Mouse (Mus musculus): ENCODE measurements at regions not wholly inside any gene's neighbourhood (a gene's known extent, or its start where the extent isn't known, plus 50 kb on each side); places are given as distances from the start of the nearest gene placed in this dataset.

DNA sequence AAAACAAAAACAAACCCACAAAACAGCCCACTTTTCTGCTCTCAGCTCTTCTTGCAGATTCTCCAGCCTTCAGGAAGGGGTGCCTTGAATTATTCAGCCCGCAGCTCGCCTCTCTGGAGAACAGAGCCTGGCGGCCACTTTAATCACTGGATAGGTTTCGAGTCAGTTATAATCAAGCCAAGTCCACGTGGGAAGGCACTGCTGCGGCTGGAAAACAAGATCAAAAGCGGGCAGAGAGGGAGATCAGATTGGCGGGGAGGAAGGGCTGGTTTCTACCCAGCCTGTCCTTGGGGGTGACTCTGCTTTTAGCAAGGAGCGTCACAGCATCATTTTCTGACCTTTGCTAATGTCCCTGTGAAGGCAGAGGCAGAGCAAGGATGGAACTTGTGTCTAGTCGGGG is 86.7 kb upstream of the Zc3h12a start:
- Histone ChIP-seq H3K36me3 (ENCODE audit: control insufficient read depth, insufficient read depth, low read length, poor library complexity, severe bottlenecking) (no peaks in the 10 kb centered on the region), H3K27me3 (ENCODE audit: control insufficient read depth, insufficient read depth, low read length, poor library complexity, severe bottlenecking) (no peaks in the 10 kb centered on the region)
- no peak for DNase-seq (ENCODE audit: low read depth, low spot score)

DNA sequence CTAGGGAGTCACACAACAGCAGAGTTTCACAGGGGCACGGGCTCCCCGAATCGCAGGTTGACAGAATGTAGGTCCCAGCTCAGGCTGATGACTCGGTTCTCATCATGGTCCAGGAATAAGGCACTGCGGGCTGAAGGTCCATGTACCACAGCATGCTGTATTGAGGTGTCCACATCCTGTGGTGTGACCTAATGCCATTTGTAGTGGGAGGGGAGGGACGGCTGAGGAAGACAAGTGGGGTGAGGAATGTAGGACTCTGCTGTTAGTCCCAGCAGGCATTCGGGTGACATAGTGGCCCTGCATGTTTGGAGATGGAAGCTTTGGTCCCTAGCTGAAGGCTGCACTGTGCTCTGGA is 84.5 kb upstream of the Zc3h12a start:
- Histone ChIP-seq H3K36me3 (ENCODE audit: control insufficient read depth, insufficient read depth, low read length, poor library complexity, severe bottlenecking) (no peaks in the 10 kb centered on the region), H3K27me3 (ENCODE audit: control insufficient read depth, insufficient read depth, low read length, poor library complexity, severe bottlenecking) (no peaks in the 10 kb centered on the region)
- no peak for DNase-seq (ENCODE audit: low read depth, low spot score)

DNA sequence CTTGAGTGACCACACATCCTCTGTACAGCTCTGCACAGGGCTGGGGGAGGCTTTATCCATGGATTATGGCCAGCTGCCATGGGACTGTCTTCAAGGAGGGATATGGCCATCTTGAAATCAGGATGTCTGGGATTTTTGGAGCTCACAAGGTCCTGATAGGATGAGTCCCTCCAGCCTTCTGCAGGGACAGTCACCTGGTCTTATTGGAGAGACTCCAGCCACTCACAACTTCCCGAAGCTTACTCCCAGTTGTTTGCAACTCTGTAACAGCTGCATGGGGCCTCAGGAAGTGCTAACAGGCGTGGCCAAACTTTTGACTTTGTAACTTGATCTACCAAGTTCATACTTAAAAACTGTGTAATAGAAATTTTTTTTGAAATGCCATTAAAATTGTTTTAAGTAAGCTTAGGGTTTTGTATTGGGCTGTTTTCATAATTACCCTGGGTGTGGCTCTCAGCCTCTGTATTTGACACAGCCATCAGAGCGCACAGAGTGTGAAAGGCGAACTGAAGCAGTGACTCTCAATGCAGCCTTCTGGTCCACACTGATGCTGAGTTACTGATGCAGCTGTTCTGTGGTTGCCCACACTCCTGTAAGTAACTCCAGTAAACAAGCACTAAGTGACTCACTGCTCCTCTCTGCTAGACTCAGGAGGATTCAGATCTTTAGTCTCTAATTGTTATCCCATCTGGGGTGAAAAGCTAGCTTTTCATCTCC is 84.0 kb upstream of the Zc3h12a start:
- no peaks in the 10 kb centered on the region for H3K36me3 ChIP-seq (ENCODE audit: control insufficient read depth, insufficient read depth, low read length, poor library complexity, severe bottlenecking)
- DNase-seq (ENCODE audit: low read depth, low spot score), result no peak
- H3K27me3 ChIP-seq (ENCODE audit: control insufficient read depth, insufficient read depth, low read length, poor library complexity, severe bottlenecking), result no peaks in the 10 kb centered on the region

DNA sequence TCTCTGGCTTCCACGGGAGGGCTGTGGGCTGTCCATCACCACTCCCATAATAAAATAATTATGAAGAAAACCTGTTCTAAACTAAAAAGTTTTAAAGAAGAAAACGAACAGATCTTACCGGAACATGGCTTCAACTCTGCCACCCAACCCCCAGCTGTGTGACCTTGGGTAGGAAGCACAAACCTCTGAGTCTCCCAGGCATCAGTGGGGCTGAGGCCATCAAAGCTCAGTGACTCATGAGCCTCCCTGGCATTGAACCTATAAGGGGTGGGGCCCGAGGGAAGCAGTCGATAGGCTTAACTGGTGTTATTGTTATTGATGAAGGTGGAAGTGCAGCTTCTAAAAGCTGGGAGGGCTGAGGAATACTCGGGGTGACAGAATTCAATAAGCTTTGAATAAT is 83.1 kb upstream of the Zc3h12a start:
- Histone ChIP-seq H3K36me3 (ENCODE audit: control insufficient read depth, insufficient read depth, low read length, poor library complexity, severe bottlenecking) (no peaks in the 10 kb centered on the region), H3K27me3 (ENCODE audit: control insufficient read depth, insufficient read depth, low read length, poor library complexity, severe bottlenecking) (no peaks in the 10 kb centered on the region)
- DNase-seq (ENCODE audit: low read depth, low spot score), result no peak

DNA sequence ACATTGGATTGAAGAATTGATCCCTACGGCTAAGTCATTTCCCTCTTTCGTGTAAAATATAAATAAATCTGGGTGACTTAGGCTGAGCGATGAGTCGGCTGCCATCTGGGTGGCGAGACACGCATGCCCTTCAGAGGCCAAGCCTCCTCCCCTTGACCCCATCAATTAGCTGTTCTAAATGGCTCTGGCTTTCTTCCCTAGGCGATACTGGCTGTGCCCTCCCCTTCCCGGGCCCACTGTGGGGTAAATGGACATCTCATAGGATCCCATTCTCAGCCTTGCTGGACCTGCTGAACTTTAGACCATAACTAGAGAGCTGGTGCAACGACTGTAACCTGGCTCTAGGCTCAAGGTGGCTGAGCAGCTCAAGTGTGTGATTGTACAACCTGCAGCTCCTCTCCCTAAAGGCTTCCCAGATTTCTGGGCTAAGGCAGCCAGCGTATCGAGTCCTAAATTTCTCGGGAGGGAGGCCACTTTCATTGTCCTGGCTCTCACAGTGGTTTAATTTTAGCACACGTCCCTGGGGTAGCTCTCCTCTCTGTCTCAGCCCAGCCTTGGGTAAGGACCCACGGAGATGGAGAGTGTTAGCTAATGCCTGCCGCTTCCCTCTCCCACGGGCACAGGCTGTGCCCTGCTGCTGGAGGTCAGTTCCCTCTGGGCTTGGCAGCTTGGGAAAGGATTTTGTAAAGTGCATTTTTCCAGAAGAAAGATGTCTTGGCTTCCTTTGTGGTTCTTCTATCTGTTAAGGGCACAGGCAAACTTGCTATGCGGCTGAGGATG is 80.7 kb upstream of the Zc3h12a start:
- no peaks in the 10 kb centered on the region for H3K36me3 ChIP-seq (ENCODE audit: control insufficient read depth, insufficient read depth, low read length, poor library complexity, severe bottlenecking)
- H3K27me3 ChIP-seq (ENCODE audit: control insufficient read depth, insufficient read depth, low read length, poor library complexity, severe bottlenecking), result no peaks in the 10 kb centered on the region
- DNase-seq (ENCODE audit: low read depth, low spot score), result no peak

DNA sequence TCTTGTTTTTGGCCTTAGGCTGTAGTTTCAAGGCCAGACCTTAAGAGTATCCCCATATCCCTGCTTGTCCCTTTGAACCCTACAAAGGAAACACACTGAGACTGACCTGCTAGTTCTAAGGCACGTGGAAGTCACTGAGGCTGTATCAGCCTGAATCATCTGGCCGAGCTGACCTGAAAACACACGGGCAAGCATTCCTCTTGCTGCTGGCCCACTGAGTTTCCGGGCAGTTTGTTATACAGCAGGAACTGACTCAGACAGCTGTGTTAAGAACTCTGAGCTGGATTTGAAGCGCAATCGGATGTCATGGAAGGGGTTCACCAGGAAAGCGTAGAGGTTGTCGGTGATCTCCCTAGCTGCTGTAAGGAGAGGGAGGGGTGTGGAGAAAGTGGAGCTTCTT is 75.9 kb upstream of the Zc3h12a start:
- H3K36me3 ChIP-seq (ENCODE audit: control insufficient read depth, insufficient read depth, low read length, poor library complexity, severe bottlenecking), result no peaks in the 10 kb centered on the region
- no peaks in the 10 kb centered on the region for H3K27me3 ChIP-seq (ENCODE audit: control insufficient read depth, insufficient read depth, low read length, poor library complexity, severe bottlenecking)
- DNase-seq (ENCODE audit: low read depth, low spot score), result no peak

DNA sequence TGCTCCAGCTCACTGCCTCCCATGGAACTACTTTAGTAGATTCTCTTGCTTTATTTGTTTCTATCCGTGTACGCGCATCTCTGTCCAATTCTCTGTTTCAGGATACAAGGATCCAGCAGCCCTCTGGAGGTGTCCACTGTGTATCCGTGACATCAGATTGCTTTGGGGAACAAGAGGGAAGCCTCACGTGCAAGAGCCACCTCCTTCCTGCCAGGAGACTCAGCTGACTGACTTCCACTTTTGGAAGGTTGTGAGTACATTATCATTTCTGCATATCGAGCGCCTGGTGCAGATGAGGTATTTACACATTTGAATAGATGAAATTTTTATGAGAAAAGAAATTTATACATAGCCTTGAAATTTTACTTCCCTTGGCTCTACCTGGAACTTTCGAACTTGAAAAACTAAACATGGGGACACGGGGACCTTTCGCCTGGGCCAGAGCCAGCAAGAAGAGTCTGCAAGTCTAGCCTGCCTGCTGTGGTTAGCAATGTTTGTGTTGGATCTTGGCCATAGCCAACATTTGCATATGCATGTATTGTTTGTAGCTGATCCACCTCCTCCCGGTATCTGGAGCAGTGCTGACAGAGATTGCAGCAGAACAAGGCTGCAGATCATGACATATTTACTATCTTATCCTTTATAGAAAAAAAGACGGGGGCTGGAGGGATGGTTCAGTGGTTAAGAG is 74.1 kb upstream of the Zc3h12a start:
- Histone ChIP-seq H3K36me3 (ENCODE audit: control insufficient read depth, insufficient read depth, low read length, poor library complexity, severe bottlenecking) (no peaks in the 10 kb centered on the region), H3K27me3 (ENCODE audit: control insufficient read depth, insufficient read depth, low read length, poor library complexity, severe bottlenecking) (no peaks in the 10 kb centered on the region)
- no peak for DNase-seq (ENCODE audit: low read depth, low spot score)

DNA sequence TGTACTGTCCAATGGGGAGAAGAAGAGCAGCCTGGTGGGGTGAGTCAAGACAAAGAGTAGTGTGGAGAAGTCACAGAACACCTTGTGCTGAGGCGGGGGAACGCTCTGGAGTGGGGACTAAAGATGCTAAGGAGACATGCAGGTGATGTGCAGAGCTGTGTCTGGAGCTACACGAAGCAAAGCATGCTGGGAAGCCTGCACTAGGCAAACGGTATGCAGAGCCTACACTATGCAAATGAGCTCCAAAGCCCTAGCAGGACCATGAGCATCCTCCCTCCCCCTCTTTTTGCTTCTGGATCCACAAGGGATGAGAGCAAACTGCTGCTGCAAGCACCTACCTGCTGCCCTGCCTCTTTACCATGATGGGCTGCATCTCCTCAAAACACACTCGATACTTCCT is 73.1 kb upstream of the Zc3h12a start:
- no peak for DNase-seq (ENCODE audit: low read depth, low spot score)
- Histone ChIP-seq H3K36me3 (ENCODE audit: control insufficient read depth, insufficient read depth, low read length, poor library complexity, severe bottlenecking) (no peaks in the 10 kb centered on the region), H3K27me3 (ENCODE audit: control insufficient read depth, insufficient read depth, low read length, poor library complexity, severe bottlenecking) (no peaks in the 10 kb centered on the region)

DNA sequence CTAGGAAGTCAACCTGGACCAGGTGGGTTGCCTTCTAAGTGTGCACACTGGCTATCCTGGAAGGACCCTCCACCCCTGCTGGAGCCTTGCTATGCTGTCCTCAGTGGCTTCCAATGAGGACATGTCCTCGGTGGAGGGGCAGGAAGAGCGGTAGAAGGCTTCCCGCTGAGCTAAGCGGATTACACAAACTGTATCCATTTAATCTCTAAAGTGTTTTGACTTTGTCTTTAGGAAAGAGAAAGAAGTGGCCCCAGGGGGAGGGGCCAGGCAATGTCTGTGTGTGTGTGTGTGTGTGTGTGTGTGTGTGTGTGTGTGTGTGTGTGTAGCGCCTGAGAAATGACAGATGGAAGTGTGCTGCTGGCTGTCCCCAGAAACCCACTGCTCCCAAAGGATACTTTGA is 71.6 kb upstream of the Zc3h12a start:
- no peak for DNase-seq (ENCODE audit: low read depth, low spot score)
- no peaks in the 10 kb centered on the region for H3K36me3 ChIP-seq (ENCODE audit: control insufficient read depth, insufficient read depth, low read length, poor library complexity, severe bottlenecking)
- H3K27me3 ChIP-seq (ENCODE audit: control insufficient read depth, insufficient read depth, low read length, poor library complexity, severe bottlenecking), result no peaks in the 10 kb centered on the region

DNA sequence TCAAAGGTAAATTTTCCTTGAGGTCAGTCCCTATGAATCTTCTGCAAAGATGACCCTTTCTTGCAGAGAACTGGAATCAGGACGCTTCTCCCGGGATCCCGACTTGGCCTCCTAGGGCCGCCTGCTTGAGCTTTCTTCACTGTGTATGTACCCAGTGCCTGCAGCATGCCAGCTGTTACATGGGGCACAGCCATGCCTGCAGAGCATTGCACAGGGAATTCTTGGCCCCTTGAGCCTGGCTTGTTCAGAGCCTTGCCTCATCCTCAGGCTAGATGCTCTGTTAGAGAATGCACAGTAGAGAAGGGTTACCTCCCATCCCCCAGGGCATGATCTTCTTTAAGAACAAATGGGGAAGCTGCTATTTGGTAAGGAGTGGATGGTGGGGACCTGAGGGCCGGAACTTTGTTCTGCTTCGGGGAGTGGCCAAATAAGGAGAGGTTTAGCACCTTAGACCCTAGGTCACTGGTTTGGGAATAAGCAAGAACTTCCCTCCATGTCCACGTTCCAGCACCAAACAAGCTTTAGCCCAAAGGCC is 68.3 kb upstream of the Zc3h12a start:
- DNase-seq (ENCODE audit: low read depth, low spot score), result no peak
- Histone ChIP-seq H3K27me3 (ENCODE audit: control insufficient read depth, insufficient read depth, low read length, poor library complexity, severe bottlenecking) (no peaks in the 10 kb centered on the region), H3K36me3 (ENCODE audit: control insufficient read depth, insufficient read depth, low read length, poor library complexity, severe bottlenecking) (no peaks in the 10 kb centered on the region)

DNA sequence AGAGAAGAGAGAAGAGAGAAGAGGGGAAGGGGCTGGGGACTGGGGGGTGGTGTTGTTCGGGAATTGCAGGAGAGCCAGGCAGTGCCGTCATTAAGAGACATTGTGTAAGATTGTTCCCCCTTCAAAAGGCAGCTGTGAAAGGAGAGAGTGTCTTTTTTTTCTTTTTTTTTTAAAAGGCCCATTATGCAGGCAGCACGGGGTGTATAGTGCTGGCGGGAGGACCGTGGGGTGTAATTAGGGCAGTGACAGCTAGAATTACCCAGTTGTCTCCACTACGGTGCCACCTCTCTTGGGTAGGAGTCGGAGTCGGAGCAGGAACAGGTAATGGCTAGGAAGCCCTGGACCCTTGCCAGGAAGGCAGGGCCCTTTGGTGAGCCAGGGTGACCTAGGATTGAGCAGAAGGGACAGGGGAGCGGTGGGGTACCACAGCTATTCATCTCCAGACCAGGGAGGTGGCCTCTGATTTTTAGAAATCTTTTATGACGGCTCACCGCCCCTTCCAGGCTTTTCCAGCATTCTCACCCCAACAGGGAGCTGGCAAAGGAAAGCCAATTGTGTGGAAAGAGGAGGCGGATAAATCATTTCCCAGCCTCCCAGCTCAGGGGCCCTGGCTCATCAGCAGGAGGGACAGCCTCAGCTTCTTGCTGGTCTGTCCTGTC is 67.2 kb upstream of the Zc3h12a start:
- Histone ChIP-seq H3K36me3 (ENCODE audit: control insufficient read depth, insufficient read depth, low read length, poor library complexity, severe bottlenecking) (no peaks in the 10 kb centered on the region), H3K27me3 (ENCODE audit: control insufficient read depth, insufficient read depth, low read length, poor library complexity, severe bottlenecking) (no peaks in the 10 kb centered on the region)
- no peak for DNase-seq (ENCODE audit: low read depth, low spot score)

DNA sequence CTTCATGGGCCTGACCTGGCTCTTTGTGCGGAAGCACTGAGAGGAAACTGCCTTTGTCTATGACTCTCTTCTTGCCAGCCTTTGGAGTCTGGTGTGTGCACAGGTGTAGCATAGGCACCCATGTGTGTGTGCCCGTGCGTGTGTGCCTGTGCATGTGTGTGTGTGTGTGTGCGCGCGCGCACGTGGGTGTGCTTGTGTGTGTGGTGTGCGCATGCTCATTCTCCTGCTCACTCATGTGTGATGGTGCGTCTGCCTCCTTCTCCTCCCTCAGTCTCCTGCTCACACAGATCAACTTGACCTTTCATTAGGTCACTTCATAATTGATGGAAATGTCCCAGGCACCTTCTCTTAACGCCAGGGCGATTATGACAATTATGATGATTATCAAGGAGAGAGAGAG is 66.7 kb upstream of the Zc3h12a start:
- H3K27me3 ChIP-seq (ENCODE audit: control insufficient read depth, insufficient read depth, low read length, poor library complexity, severe bottlenecking), result no peaks in the 10 kb centered on the region
- no peak for DNase-seq (ENCODE audit: low read depth, low spot score)
- H3K36me3 ChIP-seq (ENCODE audit: control insufficient read depth, insufficient read depth, low read length, poor library complexity, severe bottlenecking), result no peaks in the 10 kb centered on the region

DNA sequence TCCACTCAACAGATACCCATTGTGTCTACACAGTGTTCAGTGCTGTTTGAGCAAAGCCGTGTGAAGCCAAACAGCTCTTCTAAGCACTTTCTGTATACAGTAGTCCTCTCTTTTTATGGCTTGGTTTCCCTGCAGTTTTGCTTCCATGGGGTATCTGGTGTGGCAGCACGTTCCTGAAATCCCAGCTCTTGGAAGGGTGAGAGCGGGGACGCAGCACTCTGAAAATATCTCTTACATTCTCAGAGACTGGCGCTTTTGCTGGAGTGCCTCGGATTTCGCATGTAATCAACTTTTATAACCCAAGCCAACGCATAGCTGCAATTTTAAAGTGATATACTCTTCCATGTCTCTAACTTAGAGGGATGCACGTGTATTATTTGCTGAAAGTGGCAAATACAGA is 64.0 kb upstream of the Zc3h12a start:
- no peak for DNase-seq (ENCODE audit: low read depth, low spot score)
- Histone ChIP-seq H3K27me3 (ENCODE audit: control insufficient read depth, insufficient read depth, low read length, poor library complexity, severe bottlenecking) (no peaks in the 10 kb centered on the region), H3K36me3 (ENCODE audit: control insufficient read depth, insufficient read depth, low read length, poor library complexity, severe bottlenecking) (no peaks in the 10 kb centered on the region)

DNA sequence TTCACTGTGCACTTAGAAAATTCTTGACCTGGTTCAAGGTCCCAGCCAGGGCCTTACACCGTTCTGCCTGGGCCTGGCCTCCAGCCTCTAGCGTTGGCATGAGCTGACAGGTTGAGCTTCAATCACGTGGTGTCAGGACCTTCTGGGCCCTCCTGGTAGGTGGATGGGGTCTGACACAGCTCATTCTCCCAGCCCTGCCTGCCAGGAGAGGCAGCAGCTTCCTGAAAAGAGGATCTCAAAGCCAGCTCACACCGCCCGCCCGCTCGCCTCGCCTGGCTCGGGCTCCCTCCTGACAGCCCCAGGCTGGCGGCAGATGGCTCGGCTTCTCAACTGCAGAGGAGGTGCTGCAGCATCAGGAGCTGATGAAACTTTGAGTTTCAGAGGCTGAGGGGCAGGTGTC is 63.4 kb upstream of the Zc3h12a start:
- Histone ChIP-seq H3K36me3 (ENCODE audit: control insufficient read depth, insufficient read depth, low read length, poor library complexity, severe bottlenecking) (no peaks in the 10 kb centered on the region), H3K27me3 (ENCODE audit: control insufficient read depth, insufficient read depth, low read length, poor library complexity, severe bottlenecking) (no peaks in the 10 kb centered on the region)
- no peak for DNase-seq (ENCODE audit: low read depth, low spot score)

DNA sequence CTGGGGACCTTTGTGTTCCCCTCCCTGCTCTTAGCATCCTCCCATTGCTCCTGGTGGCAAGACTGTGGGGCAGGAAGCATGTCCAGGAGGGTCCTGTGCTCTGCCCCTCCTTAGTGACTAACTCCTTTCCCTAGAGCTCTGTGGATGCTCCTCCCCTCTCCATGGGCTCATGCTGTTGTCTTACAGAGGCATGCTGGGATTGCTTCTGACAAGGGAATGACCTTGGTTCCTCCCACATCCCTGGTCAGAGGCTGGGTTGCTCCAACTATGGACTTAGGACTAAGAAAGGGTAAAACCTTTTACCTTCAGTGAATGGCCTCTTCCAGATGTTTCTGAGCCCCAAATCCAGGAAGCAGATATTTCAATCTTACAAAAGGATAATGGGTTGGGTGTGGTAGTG is 62.3 kb upstream of the Zc3h12a start:
- no peak for DNase-seq (ENCODE audit: low read depth, low spot score)
- Histone ChIP-seq H3K36me3 (ENCODE audit: control insufficient read depth, insufficient read depth, low read length, poor library complexity, severe bottlenecking) (no peaks in the 10 kb centered on the region), H3K27me3 (ENCODE audit: control insufficient read depth, insufficient read depth, low read length, poor library complexity, severe bottlenecking) (no peaks in the 10 kb centered on the region)

All from splenic B cell, adult 2 months (primary cell).